ENCODE assay signal across 8 mouse cellular contexts in genomic region chr3:50381160-50381860, GRCm38 (mm10).
DNase-seq lines count a peak whose midpoint lies in the region; ATAC-seq lines count a peak whose summit lies in the region.

No protein-coding gene starts in this region.

- H3K4me3 ChIP-seq in forebrain, embryonic 11.5 days (ENCODE audit: low read depth, low read length): peak overlapping the region; percentile 20
- H3K4me3 ChIP-seq in heart, embryonic 15.5 days: peak overlapping the region; percentile 52
- peak overlapping the region; percentile 23 for H3K4me3 ChIP-seq in liver, embryonic 13.5 days (replicated peaks)
- peak overlapping the region; percentile 1; the same call in 1 of the 2 replicates for H3K4me3 ChIP-seq in neural tube, embryonic 11.5 days (ENCODE audit: low read depth, low read length)

- no peak overlapping the region for H3K27ac ChIP-seq in forebrain, embryonic 11.5 days (ENCODE audit: low read depth, low read length)
- no peak overlapping the region for H3K27ac ChIP-seq in heart, embryonic 15.5 days
- no peak overlapping the region for H3K27ac ChIP-seq in liver, embryonic 13.5 days
- H3K27ac ChIP-seq in neural tube, embryonic 11.5 days (ENCODE audit: low read depth, low read length): no peak overlapping the region

- peak overlapping the region; percentile 33; the same call in 1 of the 2 replicates for H3K9ac ChIP-seq in forebrain, embryonic 11.5 days (ENCODE audit: low read length)
- 0 out of 2 replicates have a peak overlapping the region, but pooled peaks have one; percentile 7 for H3K9ac ChIP-seq in heart, embryonic 15.5 days
- H3K9ac ChIP-seq in liver, embryonic 13.5 days: no peak overlapping the region
- no peak overlapping the region for H3K9ac ChIP-seq in neural tube, embryonic 11.5 days (ENCODE audit: low read length)

- H3K36me3 ChIP-seq in forebrain, embryonic 11.5 days (ENCODE audit: control insufficient read depth, insufficient read depth, low read length): no peaks in the 10 kb centered on the region
- H3K36me3 ChIP-seq in heart, embryonic 15.5 days: no peaks in the 10 kb centered on the region
- H3K36me3 ChIP-seq in liver, embryonic 13.5 days: no peaks in the 10 kb centered on the region
- no peaks in the 10 kb centered on the region for H3K36me3 ChIP-seq in neural tube, embryonic 11.5 days (ENCODE audit: control insufficient read depth, insufficient read depth, low read length)

- ATAC-seq in forebrain, embryonic 11.5 days (replicated peaks; ENCODE audit: low FRiP score): peak; percentile 77
- no peak for ATAC-seq in heart, embryonic 15.5 days (replicated peaks; ENCODE audit: insufficient number of reproducible peaks, insufficient read depth, low FRiP score, low read depth)
- no peak for ATAC-seq in liver, embryonic 13.5 days (ENCODE audit: low read depth)
- peak; percentile 82 for ATAC-seq in neural tube, embryonic 11.5 days (ENCODE audit: insufficient read depth, low FRiP score, low TSS enrichment)

- DNase-seq in CD4-positive helper T cell, adult 2 months (ENCODE audit: low read depth, low spot score): peak; percentile 58
- DNase-seq in brain, embryonic 18.5 days (ENCODE audit: low read depth, low spot score): peak; percentile 80
- DNase-seq in forebrain, embryonic 11.5 days (ENCODE audit: low spot score): peak; percentile 91
- DNase-seq in kidney, postnatal 25 days: peak; percentile 82 to 94
- DNase-seq in liver, embryonic 13.5 days: peak; percentile 32
- DNase-seq in neural tube, embryonic 11.5 days (ENCODE audit: low spot score): peak; percentile 84
- peak; percentile 67 for DNase-seq in telencephalon, adult 2 months (ENCODE audit: low read depth, low spot score)

- no peaks in the 10 kb centered on the region for H3K9me3 ChIP-seq in forebrain, embryonic 11.5 days (ENCODE audit: control insufficient read depth, low read length)
- H3K9me3 ChIP-seq in heart, embryonic 15.5 days (replicated peaks): no peaks in the 10 kb centered on the region
- no peaks in the 10 kb centered on the region for H3K9me3 ChIP-seq in liver, embryonic 13.5 days (replicated peaks)
- no peaks in the 10 kb centered on the region for H3K9me3 ChIP-seq in neural tube, embryonic 11.5 days (ENCODE audit: control insufficient read depth, low read length)

- peak overlapping the region; percentile 45 for H3K4me2 ChIP-seq in forebrain, embryonic 11.5 days (ENCODE audit: low read depth, low read length, severe bottlenecking)
- peak overlapping the region; percentile 62 for H3K4me2 ChIP-seq in heart, embryonic 15.5 days
- H3K4me2 ChIP-seq in liver, embryonic 13.5 days: peak overlapping the region; percentile 49
- H3K4me2 ChIP-seq in neural tube, embryonic 11.5 days (ENCODE audit: low read depth): peak overlapping the region; percentile 22

- no peaks in the 10 kb centered on the region for H3K27me3 ChIP-seq in forebrain, embryonic 11.5 days (ENCODE audit: control insufficient read depth, insufficient read depth, low read length)
- H3K27me3 ChIP-seq in heart, embryonic 15.5 days: no peaks in the 10 kb centered on the region
- H3K27me3 ChIP-seq in liver, embryonic 13.5 days: no peaks in the 10 kb centered on the region
- H3K27me3 ChIP-seq in neural tube, embryonic 11.5 days (ENCODE audit: control insufficient read depth, insufficient read depth, low read length): no peaks in the 10 kb centered on the region

- WGBS in forebrain, embryonic 11.5 days: 20% methylated on average over 10 of the region's 10 CpGs
- 16% methylated on average over 10 of the region's 10 CpGs for WGBS in heart, embryonic 15.5 days
- 15% methylated on average over 10 of the region's 10 CpGs for WGBS in liver, embryonic 13.5 days (ENCODE audit: insufficient replicate concordance)
- 25% methylated on average over 10 of the region's 10 CpGs for WGBS in neural tube, embryonic 11.5 days

- H3K4me1 ChIP-seq in forebrain, embryonic 11.5 days (replicated peaks; ENCODE audit: control insufficient read depth, insufficient read depth, low read length): 0 out of 2 replicates have a peak, but pooled peaks cover 1% of the 10 kb centered on the region
- 0 out of 2 replicates have a peak, but pooled peaks cover 7% of the 10 kb centered on the region for H3K4me1 ChIP-seq in heart, embryonic 15.5 days (replicated peaks)
- H3K4me1 ChIP-seq in liver, embryonic 13.5 days (replicated peaks): no peaks in the 10 kb centered on the region
- H3K4me1 ChIP-seq in neural tube, embryonic 11.5 days (ENCODE audit: control insufficient read depth, insufficient read depth, low read length): peaks cover 5% of the 10 kb centered on the region; the same call in 1 of the 2 replicates

Comparison
In these comparisons a context has a peak if more than half of its experiments do, and no peak if none do; other contexts are left out.
1. DNase-seq: peak in every context shown above with its lines; median percentile 91 in forebrain, embryonic 11.5 days; 88 in kidney, postnatal 25 days; 84 in neural tube, embryonic 11.5 days; 80 in brain, embryonic 18.5 days; 67 in telencephalon, adult 2 months; 58 in CD4-positive helper T cell, adult 2 months; 32 in liver, embryonic 13.5 days.
2. ATAC-seq: peak in forebrain, embryonic 11.5 days (single experiment) and neural tube, embryonic 11.5 days (single experiment); none in heart, embryonic 15.5 days (single experiment) and liver, embryonic 13.5 days (single experiment).
3. H3K4me3 ChIP-seq: peak in every context shown above with its lines; median percentile 52 in heart, embryonic 15.5 days; 23 in liver, embryonic 13.5 days; 20 in forebrain, embryonic 11.5 days; 1 in neural tube, embryonic 11.5 days.
4. H3K9ac ChIP-seq: peak in forebrain, embryonic 11.5 days (single experiment) and heart, embryonic 15.5 days (single experiment); none in liver, embryonic 13.5 days (single experiment) and neural tube, embryonic 11.5 days (single experiment).
5. Peak in every context shown above with its lines, with median percentiles within 50 percentile points of each other: H3K4me2 ChIP-seq.